In genomic region chr9:41522302-41522701, GRCm38 (mm10) we compare ENCODE assay signal across 14 mouse cellular contexts.
"Had no signal": no experiment of that assay in that cellular context is flagged by ENCODE, and none has a peak within 500 bp of the region (broad histone marks: within the 10 kb centered on the region; RNA-seq: fewer than 3 reads in every experiment).

No protein-coding gene starts in this region.

- H3K9ac ChIP-seq: liver, embryonic 15.5 days; midbrain, embryonic 15.5 days had no signal

- H3K27ac ChIP-seq: kidney, postnatal 0 days; limb, embryonic 10.5 days; liver, embryonic 15.5 days had no signal

- ATAC-seq: lung, postnatal 0 days; midbrain, embryonic 15.5 days had no signal

- H3K4me3 ChIP-seq: limb, embryonic 10.5 days; liver, embryonic 15.5 days; midbrain, embryonic 15.5 days had no signal

- H3K4me1 ChIP-seq: liver, embryonic 15.5 days had no signal

- H3K27me3 ChIP-seq: liver, embryonic 15.5 days; midbrain, embryonic 15.5 days had no signal

- H3K36me3 ChIP-seq: liver, embryonic 15.5 days; midbrain, embryonic 15.5 days had no signal

- H3K4me2 ChIP-seq: liver, embryonic 11.5 days; liver, embryonic 15.5 days; midbrain, embryonic 15.5 days had no signal

- H3K9me3 ChIP-seq: limb, embryonic 10.5 days; liver, embryonic 15.5 days; midbrain, embryonic 15.5 days had no signal

- DNase-seq: kidney, adult 11 months; kidney, adult 9 months; kidney, postnatal 36 days; lung, adult 2 months; lung, postnatal 36 days; right cerebral cortex, postnatal 14 days; thymus, adult 18-20 months; thymus, postnatal 14 days had no signal
